Mouse (Mus musculus) stomach, embryonic 14.5 days (tissue): ENCODE measurements around the gene Nfix. TPM values are rescaled to one million over a fixed set of nuclear protein-coding genes. Genes with fewer than 3 reads are reported as not detected.

Experiments used
- ATAC-seq: fragments of 200-750 bp; cut with Nextera tagmentation; 2 replicates; pipeline ENCODE4 v1.8.0; 2017; ENCODE audit warnings: low read depth, moderate TSS enrichment; ENCODE audit not compliant: insufficient number of reproducible peaks, insufficient read depth, low FRiP score
- H3K27ac ChIP-seq: fragments of 300-500 bp; sonication (generic); 2 replicates; pipeline ENCODE4 v1.5.1; 2014; ENCODE audit warnings: mild to moderate bottlenecking, low read length, moderate library complexity, mixed read lengths
- H3K27me3 ChIP-seq: fragments of 300-500 bp; sonication (generic); 2 replicates; pipeline ENCODE4 v1.6.1; 2014; ENCODE audit warnings: low read length, control low read depth, mixed read lengths; ENCODE audit not compliant: control insufficient read depth, insufficient read depth
- H3K36me3 ChIP-seq: fragments of 300-500 bp; sonication (generic); 2 replicates; pipeline ENCODE4 v1.6.1; 2014; ENCODE audit warnings: mild to moderate bottlenecking, control low read depth, low read length, moderate library complexity, mixed read lengths; ENCODE audit not compliant: control insufficient read depth, insufficient read depth
- H3K4me1 ChIP-seq: fragments of 300-500 bp; sonication (generic); 2 replicates; pipeline ENCODE4 v1.6.1; 2014; ENCODE audit warnings: low read length, control low read depth, mixed read lengths; ENCODE audit not compliant: control insufficient read depth, insufficient read depth
- H3K4me2 ChIP-seq: fragments of 300-500 bp; sonication (generic); replicated peaks from 2 replicates; pipeline ENCODE4 v1.6.1; 2014; ENCODE audit warnings: low read depth, low read length, control low read depth
- H3K4me3 ChIP-seq: fragments of 300-500 bp; sonication (generic); 2 replicates; pipeline ENCODE4 v1.5.1; 2014; ENCODE audit warnings: low read depth, low read length, control low read depth
- H3K9ac ChIP-seq: fragments of 300-500 bp; sonication (generic); replicated peaks from 2 replicates; pipeline ENCODE4 v1.6.1; 2014; ENCODE audit warnings: low read depth, mild to moderate bottlenecking, control low read depth, low read length, moderate library complexity, mixed read lengths
- H3K9me3 ChIP-seq: fragments of 300-500 bp; sonication (generic); 2 replicates; pipeline ENCODE4 v1.6.1; 2016; ENCODE audit warnings: low read depth, low read length, control low read depth; ENCODE audit not compliant: control insufficient read depth
- WGBS: fragments of 180-500 bp; shearing (Covaris S2); extraction: QIAGEN DNeasy Blood & Tissue Kit; methylation state at CpG from one replicate; pipeline ENCODE4 v1.1.7; 2014; 5-methylcytosine and 5-hydroxymethylcytosine counted together
- polyA plus RNA-seq: library from polyadenylated mRNA; unstranded; fragments of >200 nt; fragmentation: Nextera tagmentation; extraction: Ambion mirVana; gene quantifications from 2 replicates; pipeline ENCODE4 v1.2.1, GENCODE M21; 2014

Gene Nfix
- polyA plus RNA-seq, 1 experiment from 2014 or later = 37.8 TPM

GRCm38 (mm10) chr8:84771000-84771687 lies 29.0 kb downstream of the Nfix start:
- peak overlapping the region; percentile 5; the same call in 1 of the 2 replicates for H3K4me2 ChIP-seq
- no peaks in the 10 kb centered on the region for H3K9me3 ChIP-seq
- 45% methylated on average over 5 of the region's 5 CpGs for WGBS
- peaks cover 2% of the 10 kb centered on the region; the same call in 1 of the 2 replicates for H3K36me3 ChIP-seq
- no peak overlapping the region for H3K9ac ChIP-seq
- ATAC-seq = no peak
- H3K27me3 ChIP-seq = peaks cover 14% of the 10 kb centered on the region
- H3K4me3 ChIP-seq = no peak overlapping the region
- H3K27ac ChIP-seq = peak overlapping the region; percentile 55; the same call in 1 of the 2 replicates
- peaks cover 28% of the 10 kb centered on the region for H3K4me1 ChIP-seq

- Histone ChIP-seq H3K27me3 (peaks cover 7% of the 10 kb centered on the region; the same call in 1 of the 2 replicates), H3K4me2 (no peak overlapping the region), H3K9me3 (no peaks in the 10 kb centered on the region), H3K4me1 (peaks cover 27% of the 10 kb centered on the region), H3K4me3 (no peak overlapping the region), H3K9ac (no peak overlapping the region), H3K27ac (peak overlapping the region; percentile 55; the same call in 1 of the 2 replicates), H3K36me3 (peaks cover 2% of the 10 kb centered on the region; the same call in 1 of the 2 replicates)
- 43% methylated on average over 12 of the region's 12 CpGs for WGBS
- peak; percentile 42; the same call in 1 of the 2 replicates for ATAC-seq
Observed at GRCm38 (mm10) chr8:84770100-84770953, 29.8 kb downstream of the Nfix start.

- WGBS = 90% methylated on average over 8 of the region's 8 CpGs
- Histone ChIP-seq H3K9me3 (no peaks in the 10 kb centered on the region), H3K9ac (no peak overlapping the region), H3K27ac (no peak overlapping the region), H3K4me3 (no peak overlapping the region), H3K4me1 (peaks cover 24% of the 10 kb centered on the region), H3K27me3 (peaks cover 7% of the 10 kb centered on the region; the same call in 1 of the 2 replicates), H3K4me2 (no peak overlapping the region), H3K36me3 (peaks cover 2% of the 10 kb centered on the region; the same call in 1 of the 2 replicates)
- no peak for ATAC-seq
Observed at GRCm38 (mm10) chr8:84769324-84769723, 30.8 kb downstream of the Nfix start.

- peaks cover 30% of the 10 kb centered on the region for H3K4me1 ChIP-seq
- 90% methylated on average over 14 of the region's 14 CpGs for WGBS
Observed at GRCm38 (mm10) chr8:84768343-84769095, 31.6 kb downstream of the Nfix start.

GRCm38 (mm10) chr8:84767221-84767620 lies 32.9 kb downstream of the Nfix start:
- no peak overlapping the region for H3K4me3 ChIP-seq
- H3K9me3 ChIP-seq = no peaks in the 10 kb centered on the region
- peaks cover 21% of the 10 kb centered on the region for H3K4me1 ChIP-seq
- 85% methylated on average over 10 of the region's 10 CpGs for WGBS
- H3K27me3 ChIP-seq = peaks cover 10% of the 10 kb centered on the region; the same call in 1 of the 2 replicates
- H3K9ac ChIP-seq = no peak overlapping the region
- no peak overlapping the region for H3K4me2 ChIP-seq
- ATAC-seq = no peak
- no peak overlapping the region for H3K27ac ChIP-seq
- H3K36me3 ChIP-seq = peaks cover 2% of the 10 kb centered on the region; the same call in 1 of the 2 replicates

More at GRCm38 (mm10) chr8:84768343-84769095, 31.6 kb downstream of the Nfix start:
- H3K27me3 ChIP-seq = peaks cover 10% of the 10 kb centered on the region; the same call in 1 of the 2 replicates
- no peak overlapping the region for H3K9ac ChIP-seq
- H3K4me3 ChIP-seq = no peak overlapping the region
- no peak for ATAC-seq
- H3K9me3 ChIP-seq = no peaks in the 10 kb centered on the region
- no peak overlapping the region for H3K27ac ChIP-seq
- H3K36me3 ChIP-seq = peaks cover 2% of the 10 kb centered on the region; the same call in 1 of the 2 replicates
- no peak overlapping the region for H3K4me2 ChIP-seq

GRCm38 (mm10) chr8:84766422-84766821 lies 33.7 kb downstream of the Nfix start:
- no peak overlapping the region for H3K4me3 ChIP-seq
- peaks cover 2% of the 10 kb centered on the region; the same call in 1 of the 2 replicates for H3K36me3 ChIP-seq
- H3K9me3 ChIP-seq = no peaks in the 10 kb centered on the region
- no peak overlapping the region for H3K9ac ChIP-seq
- H3K4me1 ChIP-seq = peaks cover 16% of the 10 kb centered on the region; the same call in 1 of the 2 replicates
- peaks cover 4% of the 10 kb centered on the region; the same call in 1 of the 2 replicates for H3K27me3 ChIP-seq
- 56% methylated on average over 9 of the region's 9 CpGs for WGBS
- ATAC-seq = no peak
- no peak overlapping the region for H3K27ac ChIP-seq
- no peak overlapping the region for H3K4me2 ChIP-seq

GRCm38 (mm10) chr8:84765629-84766028 lies 34.5 kb downstream of the Nfix start:
- H3K27me3 ChIP-seq = 0 out of 2 replicates have a peak, but pooled peaks cover 3% of the 10 kb centered on the region
- no peak overlapping the region for H3K4me3 ChIP-seq
- no peaks in the 10 kb centered on the region for H3K9me3 ChIP-seq
- H3K27ac ChIP-seq = no peak overlapping the region
- WGBS = 29% methylated on average over 10 of the region's 10 CpGs
- H3K4me1 ChIP-seq = peaks cover 22% of the 10 kb centered on the region; the same call in 1 of the 2 replicates
- no peak overlapping the region for H3K9ac ChIP-seq
- H3K36me3 ChIP-seq = peaks cover 2% of the 10 kb centered on the region; the same call in 1 of the 2 replicates
- no peak for ATAC-seq
- no peak overlapping the region for H3K4me2 ChIP-seq
